Mouse (Mus musculus) brain, embryonic 14.5 days (tissue): ENCODE data around the gene Nebl. TPM values are rescaled to one million over a fixed set of nuclear protein-coding genes. Genes with fewer than 3 reads are reported as not detected.
A peak's percentile ranks its signal among the peaks of the same experiment; 100 is the strongest.

Experiments used
- DNase-seq: peaks from one replicate; pipeline ENCODE4 v3.0.0-alpha.2; 2011; ENCODE audit warnings: low read depth
- CTCF ChIP-seq: fragments of 200-500 bp; IDR thresholded peaks from 2 replicates; pipeline ENCODE4 v1.5.1; 2012; ENCODE audit warnings: inconsistent platforms, mild to moderate bottlenecking, moderate library complexity, borderline replicate concordance; ENCODE audit not compliant: insufficient read depth, insufficient read length; ENCODE audit errors: extremely low read depth
- POLR2A ChIP-seq: fragments of 200-500 bp; IDR thresholded peaks from 2 replicates; pipeline ENCODE4 v1.6.1; 2012; ENCODE audit warnings: mild to moderate bottlenecking, inconsistent platforms, borderline replicate concordance; ENCODE audit not compliant: poor library complexity, insufficient read depth, insufficient read length, severe bottlenecking; ENCODE audit errors: extremely low read depth
- polyA plus RNA-seq: library from polyadenylated mRNA; depleted of rRNA; stranded (reverse); fragments of >200 nt; gene quantifications from 2 replicates; pipeline ENCODE4 v1.2.3, GENCODE M21; 2012

Gene Nebl
- polyA plus RNA-seq, 1 experiment: 9.1 TPM

DNA sequence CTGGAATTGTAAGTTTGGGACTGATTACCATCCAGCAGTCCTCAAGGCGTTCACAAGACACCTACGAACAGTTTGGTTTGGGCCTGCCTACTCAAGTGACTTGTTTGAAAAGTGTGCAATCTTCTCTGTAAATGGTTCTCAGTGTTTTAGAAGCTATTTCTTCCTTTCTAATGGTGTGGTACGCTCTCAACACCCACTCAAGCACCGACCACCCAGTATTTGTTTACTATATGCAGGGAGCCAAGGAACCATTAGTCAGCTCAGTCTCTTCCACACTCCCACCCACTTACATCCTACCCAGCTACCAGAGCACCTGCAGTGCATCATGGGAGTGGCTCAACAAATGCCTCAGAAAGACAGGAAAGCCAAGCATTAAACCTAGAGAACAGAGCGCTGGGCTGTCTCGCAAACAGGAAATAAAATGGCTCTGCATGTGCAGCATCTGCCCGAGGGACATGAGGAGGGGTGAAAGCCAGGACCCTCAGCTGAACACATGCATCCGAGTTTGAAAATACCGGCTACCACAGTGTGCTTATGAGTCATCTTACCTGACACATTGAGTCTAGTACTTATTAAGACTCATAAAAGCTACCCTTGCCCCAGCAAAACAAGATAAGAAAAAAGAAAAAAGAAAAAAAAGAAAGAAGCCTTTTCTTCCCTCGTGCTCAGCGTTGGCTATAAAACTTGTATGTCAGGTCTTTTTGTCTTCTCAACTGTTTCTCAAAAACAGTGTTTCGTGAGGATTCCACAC lies 199.7 kb downstream of the Nebl start:
- DNase-seq: no peak
- TF ChIP-seq POLR2A (no peak), CTCF (no peak)

DNA sequence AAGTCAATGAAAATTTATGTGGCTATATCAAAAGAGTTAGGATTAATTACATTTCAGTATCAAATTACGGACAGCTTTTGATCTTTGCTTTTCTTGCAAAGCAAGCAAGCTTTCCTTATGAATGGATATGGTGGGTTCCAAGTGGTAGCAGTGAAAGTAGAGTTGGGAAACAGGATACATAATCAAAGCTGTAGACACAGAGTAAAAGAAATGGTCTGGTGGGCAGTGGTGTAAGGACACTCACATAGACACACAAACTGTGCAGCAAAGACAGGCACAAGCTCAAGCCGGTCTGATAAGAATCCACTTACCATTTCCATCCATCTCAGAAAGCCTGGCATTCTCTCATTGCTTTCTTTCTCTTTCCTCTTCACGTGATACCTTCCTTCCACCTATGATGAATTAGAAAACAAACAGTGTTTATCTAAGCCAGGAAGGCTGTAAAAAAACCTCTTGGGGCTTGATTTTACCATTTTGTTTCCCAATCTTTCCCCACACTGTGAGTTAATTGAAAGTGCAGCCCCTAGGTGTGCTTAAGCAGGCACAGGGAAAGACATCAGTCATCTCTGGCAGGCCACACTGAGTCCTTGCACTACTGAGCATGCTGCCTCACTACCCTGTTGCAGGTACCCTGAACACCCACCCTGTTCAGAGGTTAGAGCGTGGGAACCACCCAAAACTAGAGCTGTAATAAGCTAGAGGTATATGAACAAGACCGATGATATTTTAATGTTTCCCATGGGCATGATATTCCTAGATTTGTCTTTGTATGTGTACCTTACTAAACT lies 205.3 kb downstream of the Nebl start:
- TF ChIP-seq CTCF (no peak), POLR2A (no peak)
- DNase-seq: no peak

DNA sequence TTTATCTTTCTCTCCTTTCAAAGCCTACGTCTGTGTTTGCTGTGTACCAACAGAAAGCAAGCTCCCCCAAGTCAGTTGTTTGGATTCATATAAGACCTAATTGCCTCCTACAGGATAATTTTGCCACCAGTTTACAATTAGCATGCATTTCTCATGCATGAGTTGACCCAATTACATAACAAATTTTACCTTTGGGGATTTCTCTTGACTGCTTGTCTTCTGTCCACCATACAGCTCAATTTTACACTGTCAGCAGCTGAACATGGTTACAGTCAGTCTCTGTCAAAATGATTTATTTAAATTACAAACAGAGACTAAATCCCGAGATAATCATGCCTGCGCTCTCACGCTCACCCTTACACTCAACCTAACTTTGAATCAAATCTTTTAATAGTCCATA lies 206.1 kb downstream of the Nebl start:
- no peak for TF ChIP-seq CTCF
- no peak for TF ChIP-seq POLR2A
- peak; percentile 75 for DNase-seq

GRCm38 (mm10) chr2:17524205-17524978 lies 206.9 kb downstream of the Nebl start:
- peak; percentile 48 for DNase-seq
- TF ChIP-seq POLR2A (no peak), CTCF (no peak)

- no peak for DNase-seq
- TF ChIP-seq POLR2A (no peak), CTCF (no peak)
Measured at GRCm38 (mm10) chr2:17523791-17524190, 207.5 kb downstream of the Nebl start.

DNA sequence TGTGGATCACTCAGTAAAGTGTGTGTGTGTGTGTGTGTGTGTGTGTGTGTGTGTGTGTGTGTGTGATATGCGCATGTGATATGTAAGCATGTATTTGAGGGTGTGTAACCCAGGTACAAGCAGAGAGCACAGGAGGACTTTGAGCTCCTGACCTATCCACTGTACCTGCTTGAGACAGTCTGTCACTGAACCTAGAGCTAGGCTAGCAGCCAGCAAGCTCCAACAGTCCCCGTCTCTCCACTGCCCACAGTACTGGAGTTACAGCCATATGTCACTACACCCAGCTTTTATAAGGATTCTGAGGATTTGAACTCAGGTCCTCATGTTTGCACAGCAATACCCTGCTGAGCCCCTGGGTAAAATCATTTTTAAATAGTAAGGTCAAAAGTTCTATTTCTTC lies 215.6 kb downstream of the Nebl start:
- no peak for DNase-seq
- TF ChIP-seq POLR2A (no peak), CTCF (no peak)

- no peak for TF ChIP-seq POLR2A
- no peak for TF ChIP-seq CTCF
- DNase-seq: peak; percentile 67
Measured at GRCm38 (mm10) chr2:17514765-17515164, 216.5 kb downstream of the Nebl start.

DNA sequence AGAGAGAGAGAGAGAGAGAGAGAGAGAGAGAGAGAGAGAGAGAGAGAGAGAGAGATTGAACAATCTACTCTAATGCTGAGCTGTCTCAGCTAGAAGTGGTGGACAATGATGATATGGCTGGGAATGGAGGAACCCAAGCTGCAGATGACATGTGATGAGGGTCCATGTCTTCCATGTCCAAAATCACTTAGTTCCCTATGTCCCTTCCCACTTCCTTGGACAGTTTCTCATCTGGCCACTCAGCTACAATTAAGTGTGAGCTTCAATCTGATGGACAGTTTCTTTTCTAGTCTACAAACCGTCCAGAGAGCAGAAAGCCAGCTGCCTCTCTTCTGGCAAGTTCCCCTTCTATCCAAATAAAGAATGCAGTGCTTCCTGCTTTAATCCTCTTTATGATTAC lies 221.3 kb downstream of the Nebl start:
- TF ChIP-seq POLR2A: no peak
- TF ChIP-seq CTCF: no peak
- DNase-seq: no peak

- no peak for TF ChIP-seq POLR2A
- peak; percentile 27; the same call in 1 of the 2 replicates for TF ChIP-seq CTCF
- DNase-seq: no peak
Measured at GRCm38 (mm10) chr2:17507362-17507761, 223.9 kb downstream of the Nebl start.

DNA sequence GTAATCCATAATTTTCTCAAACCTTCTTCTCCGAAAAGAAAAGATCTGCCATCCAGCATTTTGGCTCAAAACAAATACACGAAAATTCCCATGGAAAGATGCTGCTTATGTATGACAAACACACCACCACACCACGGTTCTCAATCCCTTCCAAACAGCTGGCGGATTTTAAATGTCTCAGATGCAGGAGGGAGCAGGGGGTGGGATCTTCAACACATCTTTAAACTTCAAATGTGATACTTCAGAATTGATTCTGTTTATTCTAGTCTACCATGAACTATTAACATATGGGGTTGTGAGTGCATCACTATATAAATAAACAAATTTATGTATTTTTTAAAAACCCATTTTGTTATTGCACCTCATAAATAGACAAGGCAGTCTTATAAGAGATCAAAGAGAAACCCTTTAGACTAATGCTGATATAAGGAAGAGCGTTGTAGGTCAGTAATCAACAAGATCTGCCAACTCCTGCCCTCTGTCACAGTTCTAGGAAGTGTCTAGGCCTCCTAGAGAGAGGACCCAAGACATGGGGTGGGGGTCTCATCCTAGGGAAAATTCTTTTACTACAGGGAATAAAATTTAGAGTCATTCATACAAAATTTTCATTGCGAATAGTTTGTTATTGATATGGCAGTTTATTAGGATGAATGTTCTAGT lies 227.0 kb downstream of the Nebl start:
- no peak for DNase-seq
- no peak for TF ChIP-seq POLR2A
- TF ChIP-seq CTCF: no peak

GRCm38 (mm10) chr2:17501075-17501474 lies 230.2 kb downstream of the Nebl start:
- DNase-seq: no peak
- TF ChIP-seq POLR2A (no peak), CTCF (no peak)

DNA sequence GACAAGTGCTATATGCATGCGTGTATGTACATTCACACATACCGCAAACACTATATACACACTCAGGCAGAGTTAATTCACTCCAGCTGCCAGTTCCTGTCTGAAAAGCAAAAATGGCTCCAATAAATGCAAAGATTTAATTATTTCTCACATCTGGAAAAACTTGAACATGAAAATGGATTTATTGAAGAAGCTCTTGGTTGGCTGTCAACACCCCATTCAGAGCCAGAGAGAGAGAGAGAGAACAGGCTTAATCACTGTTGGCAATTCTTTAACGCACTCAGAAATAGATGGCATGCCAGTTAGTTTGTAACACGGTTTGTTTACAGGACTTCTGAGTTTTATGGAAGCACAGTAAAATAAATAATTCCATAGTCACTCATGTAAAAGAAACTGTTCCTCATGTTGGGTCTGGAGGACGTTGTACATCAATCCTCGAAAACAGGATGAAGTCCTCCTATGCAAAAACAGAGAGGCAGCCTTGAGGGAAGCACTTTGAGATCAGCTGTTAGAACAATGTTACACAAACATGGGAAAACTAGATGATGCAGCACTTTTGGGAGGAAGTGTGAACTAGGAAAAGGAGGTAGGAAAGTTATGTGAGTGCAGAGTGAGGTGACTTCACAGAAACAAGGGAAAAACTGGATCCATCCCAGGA lies 265.6 kb downstream of the Nebl start:
- DNase-seq: peak; percentile 11
- TF ChIP-seq POLR2A (no peak), CTCF (no peak)
